Mouse (Mus musculus) testis, adult 2 months (tissue): ENCODE data around the gene Prkag2. TPM values are rescaled to one million over a fixed set of nuclear protein-coding genes. Genes with fewer than 3 reads are reported as not detected.

Source experiments
- H3K27ac ChIP-seq: fragments of 200-500 bp; 2 replicates; pipeline ENCODE4 v1.5.1; 2012; ENCODE audit warnings: low read depth, low read length; ENCODE audit not compliant: control insufficient read depth, insufficient read depth
- H3K27me3 ChIP-seq: fragments of 200-500 bp; 2 replicates; pipeline ENCODE4 v1.6.1; 2012; ENCODE audit warnings: mild to moderate bottlenecking, low read length, moderate library complexity; ENCODE audit not compliant: control insufficient read depth, insufficient read depth
- H3K36me3 ChIP-seq: fragments of 200-500 bp; 2 replicates; pipeline ENCODE4 v1.6.1; 2012; ENCODE audit warnings: mild to moderate bottlenecking, low read length; ENCODE audit not compliant: control insufficient read depth, insufficient read depth
- H3K4me1 ChIP-seq: fragments of 200-500 bp; 2 replicates; pipeline ENCODE4 v1.6.1; 2012; ENCODE audit warnings: low read length; ENCODE audit not compliant: control insufficient read depth, insufficient read depth
- H3K4me3 ChIP-seq: fragments of 200-500 bp; 2 replicates; pipeline ENCODE4 v1.5.1; 2012; ENCODE audit warnings: low read depth, mild to moderate bottlenecking, low read length, moderate library complexity, mixed read lengths; ENCODE audit not compliant: control insufficient read depth
- CTCF ChIP-seq: fragments of 200-500 bp; IDR thresholded peaks from 2 replicates; pipeline ENCODE4 v1.5.1; 2012; ENCODE audit warnings: low read depth, mild to moderate bottlenecking, inconsistent platforms, low read length, moderate library complexity; ENCODE audit not compliant: control insufficient read depth, insufficient read depth, insufficient replicate concordance
- POLR2A ChIP-seq: fragments of 200-500 bp; IDR thresholded peaks from 2 replicates; pipeline ENCODE4 v1.6.1; 2012; ENCODE audit warnings: low read depth, mild to moderate bottlenecking, inconsistent platforms, low read length, moderate library complexity; ENCODE audit not compliant: control insufficient read depth
- polyA plus RNA-seq: library from polyadenylated mRNA; depleted of rRNA; stranded (reverse); fragments of >200 nt; gene quantifications from 2 replicates; pipeline ENCODE4 v1.2.3, GENCODE M21; 2012

Prkag2 gene
- polyA plus RNA-seq, 1 experiment: 149 TPM

DNA sequence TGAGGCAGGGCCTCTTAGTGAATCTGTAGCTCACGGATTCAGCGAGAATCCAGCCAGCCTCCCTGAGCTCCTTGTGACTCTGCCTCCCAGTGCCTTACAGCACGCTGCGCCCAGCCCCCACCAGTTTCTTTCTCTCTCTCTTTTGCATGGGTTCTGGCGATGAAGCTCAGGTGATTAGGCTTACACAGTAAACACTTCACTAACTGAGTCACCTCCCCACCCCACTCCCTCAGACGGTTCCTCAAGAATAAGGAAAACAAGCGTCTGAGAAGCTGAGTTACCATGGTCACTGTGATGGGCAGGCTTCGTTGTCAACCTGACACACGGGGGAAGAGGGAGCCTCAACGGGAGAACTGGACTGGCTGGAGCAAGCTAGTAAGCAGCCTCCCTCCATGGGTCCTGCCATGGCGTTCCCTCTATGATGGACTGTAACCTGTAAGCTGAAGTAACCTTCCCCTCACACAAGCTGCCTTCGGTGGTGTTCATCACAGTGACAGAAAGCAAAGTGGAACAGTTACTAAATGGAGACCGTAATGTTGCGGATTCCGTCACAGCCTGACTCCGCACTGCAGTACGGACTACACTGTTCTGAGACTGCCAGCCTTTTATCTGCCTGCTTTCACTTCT, 37.8 kb downstream of the Prkag2 start:
- Histone ChIP-seq H3K27ac (no peak overlapping the region), H3K27me3 (no peaks in the 10 kb centered on the region), H3K36me3 (no peaks in the 10 kb centered on the region), H3K4me3 (no peak overlapping the region), H3K4me1 (peaks cover 3% of the 10 kb centered on the region; the same call in 1 of the 2 replicates)
- TF ChIP-seq CTCF (no peak), POLR2A (no peak)

- Histone ChIP-seq H3K27ac (no peak overlapping the region), H3K36me3 (no peaks in the 10 kb centered on the region), H3K27me3 (no peaks in the 10 kb centered on the region), H3K4me1 (peaks cover 2% of the 10 kb centered on the region; the same call in 1 of the 2 replicates), H3K4me3 (no peak overlapping the region)
- no peak for TF ChIP-seq POLR2A
Measured at GRCm38 (mm10) chr5:25058853-25059741, 41.3 kb downstream of the Prkag2 start.

DNA sequence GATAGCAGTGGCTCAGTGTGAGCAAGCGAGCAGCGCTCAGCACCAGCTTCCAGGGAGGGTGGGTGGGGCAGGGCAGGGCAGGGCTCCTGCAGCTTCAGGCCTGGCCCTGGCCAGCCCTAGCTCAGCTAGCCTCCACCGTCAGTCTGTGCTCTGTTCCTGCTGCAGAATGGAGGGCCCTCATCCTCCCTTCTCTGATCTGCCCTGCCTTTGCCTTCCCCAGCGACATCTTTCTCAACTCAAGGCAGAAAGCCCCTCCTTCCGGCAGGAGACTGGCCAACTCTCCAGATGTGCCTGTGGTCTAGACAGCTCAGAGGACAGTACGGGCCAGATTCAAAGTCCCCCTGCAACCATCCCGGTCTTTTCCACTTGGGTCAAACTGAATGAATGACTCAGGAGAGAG, 42.0 kb downstream of the Prkag2 start:
- H3K27ac ChIP-seq: no peak overlapping the region
- TF ChIP-seq POLR2A: no peak

GRCm38 (mm10) chr5:25055288-25055687, 45.2 kb downstream of the Prkag2 start:
- H3K4me3 ChIP-seq: no peak overlapping the region
- no peaks in the 10 kb centered on the region; the same call in 1 of the 2 replicates for H3K36me3 ChIP-seq
- H3K27me3 ChIP-seq: no peaks in the 10 kb centered on the region
- TF ChIP-seq POLR2A: no peak
- no peak for TF ChIP-seq CTCF
- H3K27ac ChIP-seq: no peak overlapping the region
- H3K4me1 ChIP-seq: peaks cover 8% of the 10 kb centered on the region

More for the DNA sequence above, 42.0 kb downstream of the Prkag2 start:
- H3K4me1 ChIP-seq: peaks cover 2% of the 10 kb centered on the region; the same call in 1 of the 2 replicates
- no peak overlapping the region for H3K4me3 ChIP-seq
- H3K36me3 ChIP-seq: no peaks in the 10 kb centered on the region
- H3K27me3 ChIP-seq: no peaks in the 10 kb centered on the region

- TF ChIP-seq POLR2A (no peak), CTCF (no peak)
- no peaks in the 10 kb centered on the region; the same call in 1 of the 2 replicates for H3K36me3 ChIP-seq
- no peak overlapping the region for H3K27ac ChIP-seq
- no peaks in the 10 kb centered on the region for H3K27me3 ChIP-seq
- peaks cover 8% of the 10 kb centered on the region for H3K4me1 ChIP-seq
- no peak overlapping the region for H3K4me3 ChIP-seq
Measured at GRCm38 (mm10) chr5:25053971-25054658, 46.3 kb downstream of the Prkag2 start.

- no peaks in the 10 kb centered on the region; the same call in 1 of the 2 replicates for H3K36me3 ChIP-seq
- no peak overlapping the region for H3K27ac ChIP-seq
- no peak overlapping the region for H3K4me3 ChIP-seq
- peaks cover 8% of the 10 kb centered on the region for H3K4me1 ChIP-seq
- H3K27me3 ChIP-seq: no peaks in the 10 kb centered on the region
- no peak for TF ChIP-seq POLR2A
- no peak for TF ChIP-seq CTCF
Measured at GRCm38 (mm10) chr5:25050827-25051226, 49.6 kb downstream of the Prkag2 start.

- Histone ChIP-seq H3K4me1 (peaks cover 6% of the 10 kb centered on the region), H3K27ac (no peak overlapping the region), H3K4me3 (no peak overlapping the region), H3K27me3 (no peaks in the 10 kb centered on the region), H3K36me3 (no peaks in the 10 kb centered on the region)
- TF ChIP-seq POLR2A: no peak
- no peak for TF ChIP-seq CTCF
Measured at GRCm38 (mm10) chr5:25047670-25048069, 52.8 kb downstream of the Prkag2 start.
